Mouse (Mus musculus): ENCODE data around the gene Zbtb39. TPM values are rescaled to one million over a fixed set of nuclear protein-coding genes. Genes with fewer than 3 reads are reported as not detected.

The Zbtb39 gene
- total RNA-seq, 2 experiments from 2014 or later = 9.8 to 10.3 TPM

DNA sequence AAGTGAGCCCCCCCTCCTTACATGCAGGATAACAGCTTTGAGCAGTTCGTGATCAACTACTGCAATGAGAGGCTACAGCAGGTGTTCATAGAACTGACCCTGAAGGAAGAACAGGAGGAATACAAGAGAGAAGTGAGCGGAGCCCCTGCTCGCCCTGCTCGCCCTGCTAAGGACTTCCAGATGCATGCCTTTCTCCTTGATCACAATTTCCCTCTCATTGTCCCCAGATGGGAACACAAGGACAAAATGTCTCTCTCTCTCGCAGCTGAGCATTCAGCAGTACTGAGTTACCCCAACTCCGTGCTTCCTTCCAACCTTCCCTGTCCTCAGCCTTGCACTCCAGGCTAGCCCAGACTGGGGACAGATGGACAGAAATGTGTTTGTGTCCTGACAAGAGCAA, 26.6 kb upstream of the Zbtb39 start:
- H3K4me3 ChIP-seq = no peak overlapping the region
- no peak for TF ChIP-seq CTCF (IDR thresholded peaks at IDR 0.05)
- intact Hi-C loops (cut with DNase I) = no loop called here
- no peak overlapping the region for H3K27ac ChIP-seq
- DNase-seq (ENCODE audit: extremely low spot score in 1 of 2, low spot score in 2 of 2) = no peak

DNA sequence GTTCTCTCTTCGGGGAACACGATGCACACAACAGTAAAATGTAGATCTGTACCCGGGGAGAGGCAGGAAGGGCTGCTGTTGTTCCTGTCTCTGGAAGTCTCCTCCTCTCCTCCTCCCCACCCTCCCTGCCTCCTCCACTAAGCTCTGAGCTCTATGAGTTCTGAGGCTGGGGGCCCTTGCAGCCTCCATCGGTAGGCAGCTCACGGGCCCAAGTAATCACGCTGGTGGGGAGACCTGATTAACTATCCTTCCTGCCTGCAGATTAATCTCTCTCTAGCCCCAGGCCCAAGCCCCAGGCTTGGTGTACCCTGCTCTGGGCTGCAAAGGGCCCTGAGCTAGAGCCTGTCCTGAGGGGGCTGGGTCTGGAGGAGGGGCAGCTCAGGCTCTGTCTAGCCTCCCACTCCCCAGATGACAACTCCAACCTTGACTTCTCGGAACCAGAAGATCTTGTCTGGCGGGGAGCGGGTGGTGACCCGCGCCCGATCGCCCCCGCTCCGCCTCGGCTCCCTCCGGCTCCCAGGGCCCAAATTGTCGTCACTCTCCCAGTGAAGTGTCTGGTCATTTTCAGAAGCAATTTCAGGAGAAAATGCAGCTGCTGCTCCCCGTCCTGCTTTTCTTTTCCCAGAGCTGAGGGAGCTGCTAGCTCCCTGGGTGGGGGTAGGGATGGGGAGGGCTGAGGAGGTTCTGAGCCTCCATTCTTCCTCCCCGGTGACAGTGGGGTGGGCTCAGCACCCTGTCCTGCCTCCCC, 17.5 kb upstream of the Zbtb39 start:
- intact Hi-C loops (cut with DNase I) = no loop called here
- TF ChIP-seq CTCF (IDR thresholded peaks at IDR 0.05) = no peak
- peak in 1 of 2 experiments; percentile 22 for DNase-seq (ENCODE audit: extremely low spot score in 1 of 2, low spot score in 2 of 2)
- Histone ChIP-seq H3K4me3 (0 out of 2 replicates have a peak overlapping the region, but pooled peaks have one; percentile 7), H3K27ac (peak overlapping the region; percentile 64)

- intact Hi-C loops (cut with DNase I) = no loop called here
- TF ChIP-seq CTCF (IDR thresholded peaks at IDR 0.05) = no peak
- Histone ChIP-seq H3K27ac (no peak within 1 kb of the TSS), H3K4me3 (no peak within 1 kb of the TSS)
- DNase-seq (ENCODE audit: extremely low spot score in 1 of 2, low spot score in 2 of 2) = no peak
Observed at GRCm38 (mm10) chr10:127724178-127724577, 15.2 kb upstream of the Zbtb39 start, which contains the start of gene Tac2. Tac2 (plus strand) TSS chr10:127724478.

DNA sequence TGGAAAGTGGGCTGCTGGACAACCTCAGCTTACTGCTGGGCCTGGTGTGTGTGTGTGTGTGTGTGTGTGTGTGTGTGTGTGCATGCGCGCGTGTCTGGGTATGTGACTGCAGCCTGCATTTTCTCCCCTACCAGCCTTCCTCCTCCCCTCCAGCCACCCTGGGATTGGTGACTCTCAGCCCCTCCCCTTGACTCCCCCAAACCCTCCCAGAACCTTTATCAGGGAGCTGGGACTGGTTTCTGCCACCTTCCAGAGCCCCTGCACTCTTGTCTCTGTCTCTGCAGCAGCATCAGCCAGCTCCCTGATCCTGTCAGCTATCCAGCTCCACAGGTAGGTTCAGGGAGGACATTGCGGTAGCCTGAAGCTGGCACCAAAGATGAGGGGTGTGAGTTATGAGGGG, 14.2 kb upstream of the Zbtb39 start:
- DNase-seq (ENCODE audit: extremely low spot score in 1 of 2, low spot score in 2 of 2) = no peak
- intact Hi-C loops (cut with DNase I) = no loop called here
- TF ChIP-seq CTCF (IDR thresholded peaks at IDR 0.05) = no peak

DNA sequence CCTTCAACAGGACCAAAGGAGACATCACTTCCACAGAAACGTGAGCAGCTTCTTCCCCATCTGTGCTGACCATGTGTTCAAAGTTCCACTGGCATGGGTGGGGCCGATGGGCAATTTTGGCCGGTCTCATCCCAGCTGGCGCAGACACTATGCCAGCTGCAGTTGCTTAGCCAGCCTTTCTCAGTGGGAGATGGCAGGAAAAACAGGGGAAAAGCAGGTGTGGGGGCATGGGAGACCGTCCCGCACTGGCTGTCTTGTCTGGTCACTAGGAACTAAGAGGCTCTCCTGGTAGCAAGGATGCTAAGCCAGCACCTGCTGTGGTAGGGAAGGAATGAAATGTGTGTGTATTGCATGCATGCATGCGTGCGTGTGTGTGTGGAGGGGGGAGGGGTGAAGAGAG, 10.9 kb upstream of the Zbtb39 start:
- TF ChIP-seq CTCF (IDR thresholded peaks at IDR 0.05) = no peak
- intact Hi-C loops (cut with DNase I) = no loop called here
- DNase-seq (ENCODE audit: extremely low spot score in 1 of 2, low spot score in 2 of 2) = peak in 1 of 2 experiments; percentile 20
- Histone ChIP-seq H3K4me3 (no peak overlapping the region), H3K27ac (no peak overlapping the region)

More for the DNA sequence above, 14.2 kb upstream of the Zbtb39 start:
- no peak overlapping the region for H3K4me3 ChIP-seq
- H3K27ac ChIP-seq = no peak overlapping the region

DNA sequence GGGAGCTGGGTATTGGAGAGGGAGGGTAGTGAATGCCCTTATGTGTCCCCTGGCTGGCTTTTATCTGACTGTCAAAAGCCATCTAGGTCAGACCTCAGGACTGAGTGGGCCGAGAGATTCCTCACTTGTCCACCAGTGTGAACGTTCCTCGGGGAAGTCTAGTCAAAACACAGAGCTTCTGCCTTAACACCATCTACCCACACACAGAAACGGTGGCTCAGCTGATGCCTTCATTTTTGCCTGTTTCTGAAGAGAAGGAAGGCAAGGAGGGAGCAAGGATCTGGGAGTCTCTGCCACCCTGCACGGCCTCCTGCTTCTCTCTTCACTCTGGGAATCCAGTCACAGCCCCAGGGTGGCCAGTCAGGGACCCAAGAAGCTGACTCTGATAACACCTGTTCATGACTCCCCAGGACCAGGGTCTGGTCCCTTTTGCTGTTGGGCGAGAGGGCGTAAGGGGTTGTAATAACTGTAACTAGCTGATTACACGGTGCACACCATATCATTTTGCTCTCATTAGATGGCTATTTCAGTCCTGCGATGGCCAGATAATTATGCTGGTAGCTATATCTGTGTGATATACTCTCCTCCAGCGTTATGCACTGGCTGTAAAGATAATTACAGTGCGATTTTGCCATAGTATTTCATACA, 8.9 kb upstream of the Zbtb39 start:
- Histone ChIP-seq H3K4me3 (no peak overlapping the region), H3K27ac (no peak overlapping the region)
- no peak for DNase-seq (ENCODE audit: extremely low spot score in 1 of 2, low spot score in 2 of 2)
- TF ChIP-seq CTCF (IDR thresholded peaks at IDR 0.05) = no peak
- intact Hi-C loops (cut with DNase I) = no loop called here

DNA sequence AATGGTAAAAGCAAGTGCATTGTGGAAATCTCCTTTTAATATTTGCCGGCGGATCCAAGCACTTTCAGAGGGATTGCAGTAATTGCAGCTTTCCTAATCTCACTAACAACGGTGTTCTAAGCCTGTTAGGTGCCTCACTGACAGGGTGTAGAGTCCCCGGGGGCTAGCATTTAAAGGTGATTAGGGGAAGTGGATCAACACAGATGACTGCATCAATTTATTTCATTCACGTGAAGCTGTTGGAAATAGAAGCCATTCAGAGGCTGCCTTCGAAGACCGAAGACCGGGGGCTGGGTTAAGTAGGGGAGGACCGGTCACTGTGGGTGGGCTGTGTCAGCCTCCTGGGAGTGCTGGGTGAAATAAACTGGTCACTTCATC, 8.4 kb upstream of the Zbtb39 start:
- no peak for DNase-seq (ENCODE audit: extremely low spot score in 1 of 2, low spot score in 2 of 2)
- TF ChIP-seq CTCF (IDR thresholded peaks at IDR 0.05) = no peak
- no peak overlapping the region for H3K4me3 ChIP-seq
- no peak overlapping the region for H3K27ac ChIP-seq
- intact Hi-C loops (cut with DNase I) = no loop called here

DNA sequence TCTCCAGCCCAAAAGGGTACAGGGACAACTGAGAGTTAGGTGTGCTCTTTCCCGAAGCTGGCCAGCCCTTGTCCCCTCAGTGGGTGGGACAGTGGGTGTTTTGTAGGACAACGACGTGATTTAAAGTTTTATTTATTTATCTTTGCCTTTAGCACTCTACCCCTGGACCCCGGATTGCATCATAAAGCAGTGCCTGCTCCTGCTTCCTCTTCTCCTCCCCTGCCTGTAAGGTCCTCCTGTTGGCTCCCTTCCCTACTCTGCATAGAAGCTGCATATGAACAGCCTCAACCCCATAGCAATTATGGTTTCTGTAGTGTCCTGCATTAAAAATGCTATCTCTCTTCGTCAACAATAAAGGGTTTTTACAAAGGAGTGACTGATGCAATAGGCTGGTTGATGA, 7.9 kb upstream of the Zbtb39 start:
- TF ChIP-seq CTCF (IDR thresholded peaks at IDR 0.05) = no peak
- intact Hi-C loops (cut with DNase I) = no loop called here
- no peak overlapping the region for H3K4me3 ChIP-seq
- no peak overlapping the region for H3K27ac ChIP-seq
- no peak for DNase-seq (ENCODE audit: extremely low spot score in 1 of 2, low spot score in 2 of 2)

DNA sequence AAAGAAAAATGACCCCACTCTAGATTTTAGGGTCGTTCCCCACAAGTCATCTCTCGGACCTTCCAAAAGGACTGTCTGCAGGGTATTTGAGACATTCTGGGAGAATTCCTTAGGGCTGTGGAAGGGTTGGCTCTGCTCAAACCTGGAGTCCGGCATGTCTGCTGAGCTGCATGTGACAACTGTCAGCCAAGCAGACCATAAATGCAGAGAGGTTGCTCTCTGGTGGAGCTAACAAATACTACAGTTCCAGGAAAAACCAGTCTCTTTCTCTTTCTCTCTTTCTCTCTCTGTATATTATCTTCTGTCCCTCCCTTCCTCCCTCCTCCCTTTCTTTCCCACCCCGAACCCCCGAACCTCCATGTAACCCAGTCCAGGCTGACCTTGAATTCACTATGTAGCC, 4.9 kb upstream of the Zbtb39 start:
- intact Hi-C loops (cut with DNase I) = loop anchor here (2.0 kb wide), 1 partner anchor 40 kb away; no protein-coding TSS in a partner anchor
- DNase-seq (ENCODE audit: extremely low spot score in 1 of 2, low spot score in 2 of 2) = no peak

GRCm38 (mm10) chr10:127736266-127736665, 3.1 kb upstream of the Zbtb39 start:
- no peak for TF ChIP-seq CTCF (IDR thresholded peaks at IDR 0.05)
- intact Hi-C loops (cut with DNase I) = loop anchor here (2.0 kb wide), 1 partner anchor 57 kb away; no protein-coding TSS in a partner anchor
- Histone ChIP-seq H3K4me3 (no peak overlapping the region), H3K27ac (no peak overlapping the region)
- DNase-seq (ENCODE audit: extremely low spot score in 1 of 2, low spot score in 2 of 2) = no peak

More for the DNA sequence above, 4.9 kb upstream of the Zbtb39 start:
- Histone ChIP-seq H3K4me3 (no peak overlapping the region), H3K27ac (no peak overlapping the region)
- TF ChIP-seq CTCF (IDR thresholded peaks at IDR 0.05) = peak; percentile 59

DNA sequence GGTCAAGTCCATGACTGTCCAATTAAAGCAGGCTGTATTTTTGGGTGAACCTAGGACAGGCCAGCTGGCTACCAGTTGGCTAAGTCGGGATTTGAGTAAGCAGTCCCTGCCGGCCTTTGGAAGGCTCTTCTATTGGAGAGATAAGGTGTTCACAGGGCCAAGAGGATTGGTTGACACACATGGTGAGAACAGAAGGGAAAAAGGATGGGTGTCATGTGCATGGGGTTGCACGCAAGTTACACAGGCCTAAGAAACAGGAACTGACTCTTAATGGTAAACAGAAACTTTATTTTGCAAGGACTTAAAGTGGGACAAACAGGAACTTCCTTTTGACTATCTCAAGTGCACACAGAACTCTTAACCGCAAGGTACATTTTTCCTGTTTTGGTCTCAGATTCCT, 2.4 kb upstream of the Zbtb39 start:
- intact Hi-C loops (cut with DNase I) = loop anchor here (2.0 kb wide), 1 partner anchor 58 kb away; no protein-coding TSS in a partner anchor
- no peak for DNase-seq (ENCODE audit: extremely low spot score in 1 of 2, low spot score in 2 of 2)

GRCm38 (mm10) chr10:127737552-127737951, 1.8 kb upstream of the Zbtb39 start:
- H3K27ac ChIP-seq = no peak overlapping the region
- no peak for TF ChIP-seq CTCF (IDR thresholded peaks at IDR 0.05)
- no peak for DNase-seq (ENCODE audit: extremely low spot score in 1 of 2, low spot score in 2 of 2)
- H3K4me3 ChIP-seq = no peak overlapping the region
- intact Hi-C loops (cut with DNase I) = loop anchor here (2.0 kb wide), 1 partner anchor 59 kb away; no protein-coding TSS in a partner anchor

More for the DNA sequence above, 2.4 kb upstream of the Zbtb39 start:
- no peak overlapping the region for H3K4me3 ChIP-seq
- no peak for TF ChIP-seq CTCF (IDR thresholded peaks at IDR 0.05)
- no peak overlapping the region for H3K27ac ChIP-seq
